Mouse (Mus musculus) liver, embryonic 14.5 days (tissue): Measurements from ENCODE around the gene Pyroxd2.

Experiments
- CTCF ChIP-seq: IDR thresholded peaks from 2 replicates; pipeline ENCODE4 v1.5.1; 2016; ENCODE audit warnings: antibody characterized with exemption, low read depth, control low read depth
- EP300 ChIP-seq: IDR thresholded peaks from 2 replicates; pipeline ENCODE4 v1.6.1; 2016; ENCODE audit warnings: antibody characterized with exemption, low read depth

GRCm38 (mm10) chr19:42676931-42677330 lies 75.6 kb downstream of the Pyroxd2 start:
- TF ChIP-seq CTCF (no peak), EP300 (no peak)
